Mouse (Mus musculus) mesoderm, embryonic 11.5 days (tissue): ENCODE measurements around the gene Adamts4.

Experiments used
- DNase-seq: peaks from one replicate; pipeline ENCODE4 v3.0.0-alpha.2; 2012; ENCODE audit warnings: low read depth, low spot score

Gene Adamts4

GRCm38 (mm10) chr1:171249913-171250600 is at the start of gene Adamts4:
Gene Adamts4 (plus strand): TSS chr1:171250421.
- DNase-seq = peak; percentile 37

- no peak for DNase-seq
These were observed 49.5 kb upstream of the Adamts4 start for GRCm38 (mm10) chr1:171200769-171201168.

GRCm38 (mm10) chr1:171203471-171204248 is 46.6 kb upstream of the Adamts4 start:
- DNase-seq = no peak

- no peak for DNase-seq
These were observed 46.0 kb upstream of the Adamts4 start for GRCm38 (mm10) chr1:171204249-171204644.

GRCm38 (mm10) chr1:171205704-171206493 is 44.3 kb upstream of the Adamts4 start:
- no peak for DNase-seq

GRCm38 (mm10) chr1:171209409-171209808 is 40.8 kb upstream of the Adamts4 start:
- DNase-seq = no peak

- no peak for DNase-seq
These were observed 37.4 kb upstream of the Adamts4 start for GRCm38 (mm10) chr1:171212854-171213253.

GRCm38 (mm10) chr1:171213801-171214496 is 36.3 kb upstream of the Adamts4 start, which contains the start of gene Nr1i3:
Gene Nr1i3 (plus strand): TSS chr1:171213970.
- DNase-seq = no peak

- no peak for DNase-seq
These were observed 33.8 kb upstream of the Adamts4 start for GRCm38 (mm10) chr1:171216241-171216955.

GRCm38 (mm10) chr1:171220871-171221270 is 29.4 kb upstream of the Adamts4 start:
- DNase-seq = peak; percentile 87

GRCm38 (mm10) chr1:171221281-171222193 is 28.7 kb upstream of the Adamts4 start:
- DNase-seq = no peak

- DNase-seq = peak; percentile 96
These were observed 27.7 kb upstream of the Adamts4 start, which contains the start of gene Tomm40l for GRCm38 (mm10) chr1:171222238-171223155. Gene Tomm40l (minus strand): TSS chr1:171222514.

- no peak for DNase-seq
These were observed 27.1 kb upstream of the Adamts4 start for GRCm38 (mm10) chr1:171223168-171223567.

GRCm38 (mm10) chr1:171223796-171224195 is 26.4 kb upstream of the Adamts4 start:
- no peak for DNase-seq

GRCm38 (mm10) chr1:171224857-171225256 is 25.4 kb upstream of the Adamts4 start, which contains the start of gene Apoa2:
Gene Apoa2 (plus strand): TSS chr1:171225054.
- no peak for DNase-seq

GRCm38 (mm10) chr1:171226780-171227179 is 23.4 kb upstream of the Adamts4 start:
- DNase-seq = no peak

- DNase-seq = no peak
These were observed 22.3 kb upstream of the Adamts4 start for GRCm38 (mm10) chr1:171227879-171228278.

GRCm38 (mm10) chr1:171229750-171230149 is 20.5 kb upstream of the Adamts4 start:
- DNase-seq = no peak
